Mouse (Mus musculus) mouse trophoblast stem cell (cell line): Measurements from ENCODE around the gene Shroom1.

Source experiments
- in situ Hi-C, 2 experiments: fragments of 300-500 bp; cut with MseI, MboI; formaldehyde crosslinking; loops; 2 replicates in 1 of 2; 3 replicates in 1 of 2; pipeline ENCODE4 v1.15.1; 2025

The Shroom1 gene

GRCm38 (mm10) chr11:53446183-53446582 lies 10.8 kb upstream of the Shroom1 start:
- in situ Hi-C loops, result no loop called here

GRCm38 (mm10) chr11:53447996-53448395 lies 9.0 kb upstream of the Shroom1 start:
- in situ Hi-C loops, result no loop called here

DNA sequence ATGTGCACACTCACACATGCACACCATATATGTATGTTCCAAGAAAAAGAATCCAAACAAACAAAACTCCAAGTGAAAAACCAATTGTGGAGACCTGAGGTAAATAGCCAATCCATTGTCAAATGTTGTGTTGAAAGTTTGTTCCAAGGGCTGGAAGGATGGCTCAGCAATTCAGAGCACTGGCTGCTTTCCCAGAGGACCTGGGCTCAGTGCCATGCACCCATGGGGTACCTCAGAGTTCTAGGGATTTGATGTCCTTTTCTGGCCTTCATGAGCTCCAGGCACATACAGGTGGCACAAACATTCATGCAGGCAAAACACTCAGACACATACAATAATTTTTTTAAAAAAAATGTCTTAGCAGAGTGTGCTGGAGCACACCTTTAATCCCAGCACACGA lies 8.5 kb upstream of the Shroom1 start:
- in situ Hi-C loops, result no loop called here

DNA sequence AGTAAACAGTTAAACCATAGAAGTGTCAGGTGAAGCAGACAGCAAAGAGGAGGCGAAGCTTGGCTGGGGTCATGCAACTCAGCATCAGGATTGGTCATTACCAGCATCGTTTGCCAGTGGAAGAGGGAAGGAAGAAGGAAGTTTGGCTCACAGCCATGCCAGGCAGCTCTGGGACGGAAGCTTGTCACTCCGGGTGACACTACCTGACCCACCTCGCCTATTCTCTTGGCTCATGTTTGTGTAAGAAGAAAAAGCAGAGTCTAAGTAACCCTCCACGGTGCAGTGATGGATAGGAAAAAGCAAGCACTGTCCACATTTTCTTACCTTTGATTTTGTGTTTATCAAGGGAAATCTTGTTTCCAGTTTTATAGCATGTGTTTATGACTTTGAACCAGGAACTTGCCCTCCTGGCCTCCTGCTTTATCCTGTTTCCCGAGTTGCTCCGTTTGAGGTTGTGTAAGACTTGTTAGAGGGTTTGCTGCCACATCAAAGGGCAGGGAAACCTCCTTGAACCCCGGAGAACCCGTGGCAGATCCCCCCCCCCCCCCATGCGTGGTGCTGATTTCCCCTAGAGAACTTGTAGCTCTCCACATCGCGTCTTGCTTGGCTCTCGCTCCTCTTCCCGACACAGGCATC lies 6.8 kb upstream of the Shroom1 start:
- in situ Hi-C loops, result no loop called here

- in situ Hi-C loops, result no loop called here
Measured at GRCm38 (mm10) chr11:53451361-53451760, 5.6 kb upstream of the Shroom1 start.

- in situ Hi-C loops, result no loop called here
Measured at GRCm38 (mm10) chr11:53452396-53452795, 4.6 kb upstream of the Shroom1 start.

- in situ Hi-C loops, result no loop called here
Measured at GRCm38 (mm10) chr11:53453031-53453430, 4.0 kb upstream of the Shroom1 start.

- in situ Hi-C loops, result no loop called here
Measured at GRCm38 (mm10) chr11:53457372-53457954, 458 bp downstream of the Shroom1 start.

GRCm38 (mm10) chr11:53458996-53459395 lies 2.0 kb downstream of the Shroom1 start:
- in situ Hi-C loops, result no loop called here

DNA sequence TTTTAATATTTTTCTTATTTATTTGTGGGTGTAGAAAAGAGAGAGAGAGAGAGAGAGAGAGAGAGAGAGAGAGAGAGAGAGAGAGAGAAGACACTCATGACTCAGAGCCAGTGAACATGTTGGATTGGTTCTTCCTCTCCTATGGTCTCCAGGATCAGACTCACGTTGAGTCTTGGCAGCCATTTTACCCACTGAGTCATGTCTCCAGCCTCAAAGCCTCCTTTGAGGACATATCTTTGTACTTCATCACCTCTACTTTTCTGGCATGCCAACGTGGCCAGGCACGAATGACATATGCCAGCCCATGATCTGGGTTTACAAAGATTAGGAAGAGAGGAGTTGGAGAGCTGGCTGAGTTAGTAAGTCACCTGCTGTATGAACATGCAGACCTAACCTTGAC lies 3.2 kb downstream of the Shroom1 start:
- in situ Hi-C loops, result no loop called here

DNA sequence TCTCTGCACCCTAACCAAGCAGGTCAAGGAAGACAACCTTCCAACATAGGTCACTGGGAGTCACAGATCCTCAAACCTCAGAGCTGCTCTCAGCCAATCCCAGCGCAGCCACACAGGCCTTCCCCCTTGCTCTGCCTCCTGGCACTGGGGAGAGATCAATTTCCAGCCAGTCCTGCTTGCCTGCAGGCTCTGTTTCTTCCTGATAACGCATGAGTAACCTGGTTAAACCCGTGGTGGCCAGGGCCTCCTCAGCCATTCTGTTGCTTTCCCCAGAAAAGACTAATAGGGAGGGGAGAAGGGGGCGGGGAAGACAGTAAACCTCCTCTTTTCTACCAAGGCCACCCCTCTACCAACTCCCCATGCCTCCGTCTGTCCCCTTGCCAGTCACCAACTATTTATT lies 4.7 kb downstream of the Shroom1 start:
- in situ Hi-C loops, result no loop called here

- in situ Hi-C loops, result no loop called here
Measured at GRCm38 (mm10) chr11:53463551-53464424, 6.8 kb downstream of the Shroom1 start.

DNA sequence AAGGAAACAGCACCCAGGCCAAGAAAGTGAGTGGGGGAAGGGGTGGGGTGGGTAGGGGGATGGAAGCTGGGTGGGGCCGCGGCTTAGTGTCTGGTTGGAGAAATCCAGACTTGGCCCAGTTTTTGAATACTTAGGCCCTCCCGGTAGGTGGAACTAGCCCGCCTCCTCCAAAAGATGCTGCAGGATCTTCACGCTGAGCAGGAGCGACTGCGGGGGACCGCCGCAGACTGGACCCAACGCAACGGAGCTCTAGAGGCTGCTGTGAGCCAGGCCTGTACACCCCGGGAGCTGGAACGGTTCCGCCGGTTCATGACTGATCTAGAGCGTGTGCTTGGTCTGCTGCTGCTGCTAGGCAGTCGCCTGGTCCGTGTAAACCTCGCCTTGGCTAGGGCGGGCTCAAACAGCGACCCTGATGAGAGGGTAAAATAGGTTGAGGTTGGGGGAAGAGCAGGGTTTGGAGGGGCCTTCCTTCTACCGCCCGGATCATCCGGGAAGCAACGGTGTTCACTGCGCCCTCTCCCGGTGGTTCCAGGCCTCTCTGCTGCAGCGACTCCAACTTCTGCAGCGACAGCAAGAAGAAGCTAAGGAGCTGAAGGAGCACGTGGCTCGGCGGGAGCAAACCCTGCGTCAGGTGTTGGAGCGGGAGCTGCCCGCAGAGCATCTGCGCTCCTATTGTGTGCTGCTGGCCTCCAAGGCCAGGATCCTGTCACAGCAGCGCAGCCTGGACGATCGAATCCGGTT lies 9.4 kb downstream of the Shroom1 start:
- in situ Hi-C loops, result no loop called here

- in situ Hi-C loops, result no loop called here
Measured at GRCm38 (mm10) chr11:53469294-53469967, 12.4 kb downstream of the Shroom1 start.

GRCm38 (mm10) chr11:53469968-53470695 lies 13.1 kb downstream of the Shroom1 start, which contains the start of gene Gm9837:
TSS of gene Gm9837 (minus strand) at chr11:53470479.
- in situ Hi-C loops, result no loop called here

GRCm38 (mm10) chr11:53472709-53473108 lies 15.7 kb downstream of the Shroom1 start:
- in situ Hi-C loops, result no loop called here

DNA sequence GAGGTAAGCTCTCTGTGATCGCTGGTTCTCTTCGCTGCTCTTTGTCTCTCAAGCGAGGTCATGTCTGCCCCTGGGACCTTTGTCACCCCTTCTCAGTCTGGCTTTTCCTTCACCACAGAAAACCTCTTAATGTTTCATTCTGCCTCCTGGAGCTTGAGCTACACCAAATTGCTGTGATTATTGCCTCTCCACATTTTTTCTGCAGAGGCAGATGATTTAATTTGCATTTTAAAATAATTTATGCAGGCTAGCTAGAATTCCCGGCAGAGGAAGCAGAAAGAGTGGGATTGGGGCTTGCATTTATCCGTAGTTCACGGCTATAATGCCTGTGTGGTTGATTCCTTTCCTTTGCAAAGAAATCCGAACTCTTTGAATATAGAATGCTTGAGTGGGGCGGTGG lies 18.6 kb downstream of the Shroom1 start:
- in situ Hi-C loops, result no loop called here

DNA sequence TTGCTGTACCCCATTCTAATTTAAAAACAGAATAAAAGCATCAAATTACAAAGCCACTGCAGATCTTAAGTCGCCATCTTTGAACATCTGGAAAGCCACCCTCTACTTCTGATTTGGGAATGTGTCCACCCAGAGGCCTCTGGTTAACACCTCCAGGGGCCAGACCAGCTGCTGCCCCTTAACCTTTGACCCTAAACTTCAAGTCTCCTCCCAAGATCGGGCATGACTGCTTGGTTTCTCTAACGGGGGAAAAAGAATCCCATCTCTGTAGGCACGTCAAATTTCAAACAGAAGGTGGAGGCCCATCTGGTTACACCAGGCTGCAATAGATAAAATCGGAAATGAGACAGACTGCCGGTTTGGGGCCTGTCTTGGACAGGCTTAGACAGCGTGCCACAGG lies 20.8 kb downstream of the Shroom1 start:
- in situ Hi-C loops, result no loop called here

DNA sequence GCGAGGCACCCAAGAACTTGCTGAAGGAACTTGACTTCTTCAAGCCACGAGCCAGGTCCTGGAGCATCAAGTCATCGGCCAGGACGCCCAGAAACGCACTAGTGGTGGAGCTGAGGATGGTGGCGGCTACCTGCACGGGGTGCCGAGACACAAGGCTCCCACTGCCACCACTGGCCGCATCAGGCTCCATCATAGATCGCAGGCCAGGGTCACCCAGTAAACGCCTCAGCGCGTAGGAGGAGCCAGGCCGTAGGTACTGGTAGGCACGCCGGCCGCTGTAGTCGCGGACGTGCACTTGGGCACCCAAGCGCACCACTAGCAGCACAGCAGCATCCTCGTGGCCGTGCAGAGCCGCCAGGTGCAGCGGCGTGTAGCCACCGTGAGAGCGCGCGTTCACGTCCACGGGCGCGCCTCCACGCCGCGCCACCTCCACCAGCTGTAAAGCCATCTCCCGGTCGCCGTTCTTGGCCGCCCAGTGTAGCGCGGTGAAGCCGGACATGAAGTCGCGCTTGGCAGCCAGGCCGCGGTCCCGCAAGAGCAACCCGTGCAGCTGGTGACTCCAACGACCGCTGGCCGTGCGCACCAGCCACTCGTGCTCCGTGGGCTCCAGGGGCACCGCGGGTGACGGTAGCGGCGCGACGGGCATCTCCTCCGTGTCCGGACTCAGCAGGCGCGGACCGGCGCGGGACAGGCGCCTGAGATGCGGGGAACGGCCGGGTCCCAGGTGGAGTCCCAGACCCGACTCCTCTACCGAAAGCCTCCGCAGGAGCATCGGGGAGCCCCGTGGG lies 21.6 kb downstream of the Shroom1 start:
- in situ Hi-C loops, result no loop called here
